Mouse (Mus musculus) left cerebral cortex, adult 9 months (tissue): ENCODE measurements at regions not wholly inside any gene's neighbourhood (a gene's known extent, or its start where the extent isn't known, plus 50 kb on each side); places are given as distances from the start of the nearest gene placed in this dataset.
"Not testable (repeated sequence)": the region's sequence is repeated elsewhere in the genome, so short reads cannot be mapped to it uniquely, and the experiment has no call there.

Source experiments
- DNase-seq, 2 experiments: peaks; one replicate each; pipeline ENCODE4 v3.0.0; 2022; ENCODE audit warnings: low spot score in 2 of 2

- DNase-seq = no peak
Observed at GRCm38 (mm10) chr14:86599511-86599910, 541.5 kb downstream of the Diaph3 start.

DNA sequence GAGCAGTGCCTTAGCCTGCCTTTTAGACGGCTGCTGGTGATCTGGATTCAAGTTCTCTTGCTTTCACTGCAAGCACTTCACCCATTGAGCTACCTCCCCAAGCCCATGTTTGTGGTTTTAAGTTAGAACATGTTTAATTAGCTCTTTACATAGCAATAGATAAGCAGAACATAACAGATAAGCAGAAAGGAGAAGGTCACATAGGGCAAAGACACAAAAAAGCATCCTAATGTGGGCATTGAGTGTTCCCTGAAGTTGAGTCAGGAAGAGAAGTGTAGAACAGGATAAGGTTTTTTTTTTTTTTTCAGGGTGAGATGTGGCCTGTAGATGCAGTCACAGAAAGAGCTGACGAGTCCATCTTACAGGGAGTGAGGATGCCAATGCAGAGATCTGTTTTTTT, 552.5 kb downstream of the Diaph3 start:
- no peak for DNase-seq

DNA sequence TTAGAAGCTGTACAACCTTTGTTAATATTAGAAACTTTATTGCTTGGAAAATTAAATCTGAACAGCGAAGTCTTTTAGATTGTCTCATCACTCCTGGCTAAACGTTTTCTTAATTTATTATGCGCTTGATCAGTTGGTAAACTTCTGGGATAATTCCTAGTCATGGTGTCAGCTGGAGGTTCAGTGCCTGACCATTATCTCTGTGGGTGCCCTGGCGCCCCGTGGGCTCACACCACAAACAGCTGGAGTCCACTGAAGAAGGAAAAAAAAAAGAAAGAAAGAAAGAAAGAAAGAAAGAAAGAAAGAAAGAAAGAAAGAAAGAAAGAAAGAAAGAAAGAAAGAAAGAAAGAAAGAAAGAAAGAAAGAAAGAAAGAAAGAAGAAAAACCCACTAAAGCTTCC, 555.1 kb downstream of the Diaph3 start:
- not testable (repeated sequence) for DNase-seq

DNA sequence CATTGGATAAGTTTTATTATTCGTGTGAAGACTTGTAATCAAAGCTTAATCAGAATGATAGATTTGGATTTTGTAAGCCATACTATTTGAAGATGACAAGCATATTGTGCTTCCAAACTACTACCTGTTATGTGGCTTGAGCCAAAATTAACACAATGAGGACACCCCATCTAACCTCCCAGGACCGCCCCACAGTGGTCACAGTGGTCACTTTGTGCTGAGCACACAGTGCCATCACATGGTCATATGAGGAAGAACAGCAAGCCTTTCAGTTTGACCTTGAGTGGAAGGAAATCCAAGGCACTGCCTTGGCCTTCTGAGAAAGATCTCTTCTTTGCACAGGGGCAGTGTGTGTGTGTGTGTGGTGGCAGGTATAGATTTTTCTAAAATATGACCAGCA, 578.3 kb downstream of the Diaph3 start:
- DNase-seq = no peak

DNA sequence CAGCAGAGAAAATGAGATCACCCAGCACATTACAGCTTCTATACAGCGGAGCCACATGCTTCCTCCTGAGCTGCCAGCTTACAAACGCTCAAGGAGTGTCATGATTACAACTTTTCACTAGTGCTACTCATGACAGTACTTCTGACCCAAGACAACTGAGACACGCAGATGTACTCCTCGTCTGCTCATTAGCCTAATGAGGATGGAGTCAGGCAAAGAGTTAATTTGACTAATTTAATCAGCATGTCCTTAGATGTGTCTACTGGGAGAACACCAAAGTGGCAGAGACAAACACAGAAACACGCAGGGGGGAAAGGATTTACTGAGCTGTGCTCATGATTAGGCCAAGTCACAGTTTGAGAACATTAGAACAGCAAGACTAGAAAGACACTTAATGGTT, 603.0 kb downstream of the Diaph3 start:
- no peak for DNase-seq

DNA sequence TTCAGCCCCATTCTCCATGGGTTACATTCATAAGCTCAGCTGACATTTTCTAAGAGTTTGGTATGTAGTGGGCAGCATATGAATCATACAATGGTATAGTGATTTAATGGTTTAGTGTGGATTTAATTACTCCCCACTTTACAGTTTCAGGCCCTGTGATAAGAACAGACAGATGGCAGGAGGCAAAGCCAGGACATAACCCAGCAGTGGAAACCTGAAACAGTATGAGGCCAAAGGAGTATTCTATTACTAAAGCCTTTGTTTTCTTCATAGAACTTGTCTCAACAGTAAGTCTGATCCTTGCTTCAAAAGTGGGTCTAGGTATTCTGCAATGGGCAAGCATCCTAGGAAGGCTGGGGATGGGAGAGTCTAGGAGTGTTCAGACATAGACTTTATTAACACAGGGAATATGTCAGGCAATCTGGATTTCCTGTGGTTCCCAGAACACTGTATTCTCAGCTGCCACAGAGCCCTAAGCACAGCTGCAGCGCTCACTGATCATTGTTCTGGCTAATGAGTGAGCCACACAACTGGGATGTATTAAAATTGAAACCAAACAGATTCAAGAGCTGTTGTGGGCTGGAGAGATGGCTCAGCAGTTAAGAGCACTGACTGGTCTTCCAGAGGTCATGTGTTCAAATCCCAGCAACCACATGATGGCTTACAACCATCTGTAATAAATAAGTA, 604.6 kb downstream of the Diaph3 start:
- DNase-seq = no peak

DNA sequence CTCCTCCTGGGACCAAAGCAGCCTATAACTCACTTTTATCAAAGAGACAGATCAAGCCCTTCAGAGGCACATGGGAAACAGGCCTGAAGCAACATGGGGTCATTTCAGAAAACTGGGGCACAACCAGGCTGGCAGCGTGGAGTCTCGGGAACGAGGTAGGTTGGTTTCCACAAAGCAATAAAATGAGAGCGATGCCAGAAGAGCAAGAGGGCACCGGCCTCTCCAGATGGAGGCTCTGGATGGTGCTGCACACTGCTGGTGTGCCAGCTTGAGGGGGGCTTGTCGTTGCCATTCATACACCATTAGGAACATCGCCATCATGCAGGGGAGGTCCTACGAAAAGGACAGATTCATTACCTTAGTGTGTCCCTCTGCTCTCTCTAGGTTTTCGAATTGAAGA, 630.6 kb downstream of the Diaph3 start:
- DNase-seq = no peak

GRCm38 (mm10) chr14:86509686-86510085, 631.3 kb downstream of the Diaph3 start:
- DNase-seq = no peak

GRCm38 (mm10) chr14:86506286-86506685, 634.7 kb downstream of the Diaph3 start:
- no peak for DNase-seq

GRCm38 (mm10) chr14:86490826-86491225, 650.2 kb downstream of the Diaph3 start:
- no peak for DNase-seq

- peak in 1 of 2 experiments; percentile 39 for DNase-seq
Observed at GRCm38 (mm10) chr14:86489872-86490631, 651.0 kb downstream of the Diaph3 start.

GRCm38 (mm10) chr14:86489044-86489816, 651.8 kb downstream of the Diaph3 start:
- DNase-seq = peak in 1 of 2 experiments; percentile 42

DNA sequence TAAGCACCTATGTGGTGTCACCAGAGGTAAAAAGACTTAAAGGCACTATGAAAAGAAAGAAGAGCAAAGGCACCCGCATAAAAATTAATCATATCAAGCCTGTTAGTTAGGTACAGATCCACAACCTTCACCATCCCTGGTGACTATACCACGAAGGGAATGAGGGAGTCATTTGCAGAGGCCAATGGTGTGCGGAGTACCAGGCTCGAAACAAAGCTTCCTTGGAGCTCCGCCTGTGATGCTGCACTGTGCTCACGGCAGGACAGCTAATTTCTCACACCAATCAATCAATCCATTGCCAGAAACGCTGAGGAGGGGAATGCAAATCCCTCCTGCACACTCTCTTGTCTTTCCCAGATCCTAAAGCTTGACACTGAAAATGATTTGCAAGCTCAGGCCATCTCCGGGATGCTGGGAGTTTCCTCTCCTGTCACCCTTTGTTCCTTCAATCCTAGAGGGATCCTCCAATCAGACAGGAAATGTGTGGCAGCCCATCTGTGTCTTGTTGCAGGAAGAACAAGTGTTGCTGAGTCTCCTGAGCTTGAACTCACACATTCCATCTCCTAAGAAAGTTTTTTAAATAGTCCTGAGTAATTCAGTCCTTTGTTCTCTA, 653.6 kb downstream of the Diaph3 start:
- DNase-seq = no peak

GRCm38 (mm10) chr14:86484247-86484646, 656.8 kb downstream of the Diaph3 start:
- DNase-seq = no peak

DNA sequence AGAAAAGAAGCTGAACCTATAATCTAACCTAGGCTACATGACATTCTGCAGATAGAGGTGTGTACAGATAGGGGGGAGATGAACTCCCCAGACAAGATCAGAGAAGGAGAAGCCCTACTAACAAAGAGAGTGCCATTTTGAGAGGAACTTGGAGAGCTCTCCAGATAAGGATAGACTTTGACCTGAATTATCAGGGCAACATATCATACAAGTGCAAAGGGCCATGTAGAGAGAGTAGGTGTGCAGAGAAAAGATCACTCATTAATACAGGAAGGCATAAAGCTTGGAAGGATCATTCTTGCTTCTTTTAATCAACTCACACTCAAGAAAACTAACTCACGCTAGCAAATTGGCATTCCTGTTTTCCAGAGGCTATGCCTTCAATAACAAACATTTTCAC, 667.4 kb downstream of the Diaph3 start:
- no peak for DNase-seq

GRCm38 (mm10) chr14:86470462-86470861, 670.6 kb downstream of the Diaph3 start:
- DNase-seq = no peak

- no peak for DNase-seq
Observed at GRCm38 (mm10) chr14:86467886-86468463, 673.1 kb downstream of the Diaph3 start.

GRCm38 (mm10) chr14:86463388-86463787, 677.6 kb downstream of the Diaph3 start:
- DNase-seq = no peak

GRCm38 (mm10) chr14:86453142-86453541, 687.9 kb downstream of the Diaph3 start:
- DNase-seq = no peak

DNA sequence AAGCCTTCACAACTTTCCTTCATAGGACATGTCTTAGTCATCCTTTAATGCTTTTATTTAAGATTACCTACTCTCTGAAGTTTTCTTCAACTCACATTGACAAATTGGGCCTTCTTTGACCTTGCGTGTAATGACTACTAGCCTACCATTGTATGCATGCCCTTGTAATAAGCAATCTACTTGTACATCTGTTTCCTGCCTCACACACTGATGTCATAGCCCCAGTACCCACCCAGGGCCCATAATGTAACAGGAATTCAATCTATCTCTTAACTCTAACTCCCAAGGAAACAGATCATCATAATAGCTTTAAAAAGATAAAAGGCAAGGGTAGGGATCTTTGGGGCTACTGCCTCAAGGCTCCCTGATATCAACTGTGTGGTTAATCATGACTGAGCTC, 690.4 kb downstream of the Diaph3 start:
- no peak for DNase-seq

DNA sequence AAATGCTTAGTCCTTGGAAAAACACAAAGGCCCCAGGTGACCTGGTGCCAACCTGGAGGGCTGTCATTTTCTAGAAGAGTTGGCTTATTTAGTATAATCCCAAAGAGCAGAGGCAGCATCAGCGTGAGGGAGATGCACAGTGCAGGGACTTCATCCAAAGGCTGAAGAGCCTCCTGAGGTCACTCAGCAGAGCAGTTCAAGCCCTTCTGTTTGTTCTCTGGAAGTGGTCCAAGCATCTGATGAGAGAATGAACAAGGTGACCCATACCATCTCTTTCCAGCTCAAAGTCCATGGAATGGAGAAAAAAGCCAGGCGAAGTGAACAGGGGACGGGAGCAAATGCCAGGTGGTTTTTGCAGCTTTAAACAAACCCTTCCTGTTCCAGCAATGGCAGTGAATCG, 695.9 kb downstream of the Diaph3 start:
- DNase-seq = no peak
